In genomic region chr1:139087564-139087963, GRCm38 (mm10) we compare ENCODE assay signal across 29 mouse cellular contexts.
"Had no signal": no experiment of that assay in that cellular context is flagged by ENCODE, and none has a peak within 500 bp of the region (broad histone marks: within the 10 kb centered on the region; RNA-seq: fewer than 3 reads in every experiment).

No protein-coding gene starts in this region.

- H3K36me3 ChIP-seq: limb, embryonic 12.5 days; limb, embryonic 13.5 days; limb, embryonic 15.5 days; liver, embryonic 12.5 days; liver, embryonic 13.5 days; liver, embryonic 15.5 days; lung, embryonic 15.5 days; midbrain, embryonic 10.5 days; midbrain, embryonic 12.5 days; midbrain, embryonic 13.5 days; midbrain, embryonic 15.5 days had no signal

- DNase-seq: left cerebral cortex, postnatal 4 days; liver; liver, embryonic 13.5 days; liver, postnatal 0 days; lung, adult 18-20 months; lung, adult 2 months; lung, embryonic 14.5 days; lung, postnatal 10 days; lung, postnatal 14 days; lung, postnatal 36 days; lung, postnatal 4 days; midbrain, embryonic 14.5 days had no signal

- H3K4me3 ChIP-seq: limb, embryonic 10.5 days; limb, embryonic 12.5 days; limb, embryonic 13.5 days; limb, embryonic 15.5 days; liver, embryonic 12.5 days; liver, embryonic 13.5 days; liver, embryonic 15.5 days; lung, embryonic 15.5 days; megakaryocyte, embryonic 14.5 days; midbrain, embryonic 10.5 days; midbrain, embryonic 12.5 days; midbrain, embryonic 13.5 days; midbrain, embryonic 15.5 days; myocyte had no signal

- H3K27ac ChIP-seq: limb, embryonic 10.5 days; limb, embryonic 12.5 days; limb, embryonic 13.5 days; limb, embryonic 15.5 days; liver, embryonic 12.5 days; liver, embryonic 13.5 days; liver, embryonic 14.5 days; liver, embryonic 15.5 days; lung, embryonic 15.5 days; macrophage; midbrain, embryonic 10.5 days; midbrain, embryonic 12.5 days; midbrain, embryonic 13.5 days; midbrain, embryonic 15.5 days had no signal

- H3K4me1 ChIP-seq: limb, embryonic 15.5 days; liver, embryonic 12.5 days; liver, embryonic 13.5 days; liver, embryonic 15.5 days; midbrain, embryonic 13.5 days had no signal

- H3K27me3 ChIP-seq: limb, embryonic 12.5 days; limb, embryonic 13.5 days; limb, embryonic 15.5 days; liver, embryonic 12.5 days; liver, embryonic 13.5 days; liver, embryonic 15.5 days; lung, embryonic 15.5 days; megakaryocyte, embryonic 14.5 days; midbrain, embryonic 12.5 days; midbrain, embryonic 13.5 days; midbrain, embryonic 15.5 days had no signal

- H3K9me3 ChIP-seq: limb, embryonic 10.5 days; limb, embryonic 12.5 days; limb, embryonic 13.5 days; limb, embryonic 15.5 days; liver, embryonic 12.5 days; liver, embryonic 13.5 days; liver, embryonic 15.5 days; lung, embryonic 15.5 days; megakaryocyte, embryonic 14.5 days; midbrain, embryonic 10.5 days; midbrain, embryonic 12.5 days; midbrain, embryonic 13.5 days; midbrain, embryonic 15.5 days had no signal

- ATAC-seq: liver, embryonic 12.5 days; liver, postnatal 0 days; lung, postnatal 0 days; midbrain, embryonic 13.5 days; midbrain, embryonic 15.5 days; midbrain, embryonic 16.5 days had no signal

- H3K9ac ChIP-seq: limb, embryonic 12.5 days; limb, embryonic 13.5 days; limb, embryonic 15.5 days; liver, embryonic 12.5 days; liver, embryonic 13.5 days; liver, embryonic 14.5 days; liver, embryonic 15.5 days; liver, postnatal 0 days; lung, embryonic 14.5 days; lung, embryonic 15.5 days; midbrain, embryonic 12.5 days; midbrain, embryonic 13.5 days; midbrain, embryonic 15.5 days had no signal
